Mouse (Mus musculus) CH12.LX (cell line): ENCODE measurements at regions not wholly inside any gene's neighbourhood (a gene's known extent, or its start where the extent isn't known, plus 50 kb on each side); places are given as distances from the start of the nearest gene placed in this dataset.

Source experiments
- DNase-seq: peaks from one replicate; pipeline ENCODE4 v3.0.0-alpha.2; 2013; ENCODE audit errors: extremely low read depth
- H3K27ac ChIP-seq: 2 replicates; pipeline ENCODE4 v1.5.1; 2012; ENCODE audit warnings: low read depth, mild to moderate bottlenecking, control low read depth, moderate library complexity; ENCODE audit not compliant: insufficient read depth
- H3K27me3 ChIP-seq: replicated peaks from 2 replicates; pipeline ENCODE3; 2012; ENCODE audit warnings: inconsistent platforms
- H3K36me3 ChIP-seq, 2 experiments: replicated peaks in 1 of 2; 2 replicates each; pipeline versions ENCODE3 to v1.6.1; 2012; ENCODE audit warnings: inconsistent platforms in 1 of 2, low read length in 1 of 2, mild to moderate bottlenecking in 1 of 2, mixed read lengths in 1 of 2, moderate library complexity in 1 of 2; ENCODE audit not compliant: control insufficient read depth in 1 of 2, insufficient read depth in 1 of 2
- H3K4me1 ChIP-seq, 2 experiments: 2 replicates each; pipeline ENCODE4 v1.6.1; 2012; ENCODE audit warnings: inconsistent platforms in 1 of 2, moderate library complexity in 1 of 2; ENCODE audit not compliant: insufficient read depth in 2 of 2, control insufficient read depth in 1 of 2
- H3K4me2 ChIP-seq: 2 replicates; pipeline ENCODE4 v1.6.1; 2012; ENCODE audit warnings: low read depth, mild to moderate bottlenecking, control low read depth; ENCODE audit not compliant: poor library complexity, insufficient read depth, severe bottlenecking
- H3K4me3 ChIP-seq, 3 experiments: fragments of 150-350 bp in 1 of 3; sonication (generic) in 1 of 3; replicated peaks in 1 of 3; 2 replicates each; pipeline versions ENCODE3 to v1.5.1; 2011 to 2012; ENCODE audit warnings: low read depth in 2 of 3, low read length in 2 of 3, mild to moderate bottlenecking in 2 of 3, moderate library complexity in 2 of 3, control low read depth in 1 of 3, improper control_type of control experiment in 1 of 3, inconsistent platforms in 1 of 3, mixed read lengths in 1 of 3; ENCODE audit not compliant: poor library complexity in 1 of 3
- H3K79me2 ChIP-seq: replicated peaks from 2 replicates; pipeline ENCODE4 v1.6.1; 2012; ENCODE audit warnings: mild to moderate bottlenecking, moderate library complexity; ENCODE audit not compliant: control insufficient read depth, poor library complexity, insufficient read depth, severe bottlenecking; ENCODE audit errors: extremely low read depth
- H3K9ac ChIP-seq: 2 replicates; pipeline ENCODE4 v1.6.1; 2012; ENCODE audit warnings: low read depth, mild to moderate bottlenecking, control low read depth, moderate library complexity; ENCODE audit not compliant: insufficient read depth
- H3K9me3 ChIP-seq: replicated peaks from 2 replicates; pipeline ENCODE3; 2012; ENCODE audit warnings: low read length, inconsistent platforms, mixed read lengths
- CTCF ChIP-seq, 2 experiments: IDR thresholded peaks in 1 of 2; conservative IDR thresholded peaks in 1 of 2; 2 replicates each; pipeline ENCODE4 v1.5.1; 2011 to 2012; ENCODE audit warnings: low read depth in 2 of 2, low read length in 2 of 2, improper control_type of control experiment in 1 of 2, inconsistent platforms in 1 of 2, mild to moderate bottlenecking in 1 of 2, moderate library complexity in 1 of 2
- ELF1 ChIP-seq: IDR thresholded peaks from 2 replicates; pipeline ENCODE4 v1.6.1; 2014; ENCODE audit warnings: low read depth, mild to moderate bottlenecking, inconsistent platforms, low read length, improper control_type of control experiment
- ETS1 ChIP-seq: conservative IDR thresholded peaks from 2 replicates; pipeline ENCODE4 v1.6.1; 2012; ENCODE audit warnings: low read depth, mild to moderate bottlenecking, inconsistent platforms, low read length, improper control_type of control experiment, moderate library complexity
- IRF4 ChIP-seq: IDR thresholded peaks from 2 replicates; pipeline ENCODE4 v1.6.1; 2014; ENCODE audit warnings: low read depth, mild to moderate bottlenecking, inconsistent platforms, low read length, improper control_type of control experiment
- JUND ChIP-seq: conservative IDR thresholded peaks from 2 replicates; pipeline ENCODE4 v1.6.1; 2011; ENCODE audit warnings: low read depth, low read length, improper control_type of control experiment
- MAX ChIP-seq: IDR thresholded peaks from 2 replicates; pipeline ENCODE4 v1.6.1; 2011; ENCODE audit warnings: low read length, improper control_type of control experiment
- MAZ ChIP-seq: IDR thresholded peaks from 2 replicates; pipeline ENCODE4 v1.6.1; 2012; ENCODE audit warnings: low read depth, mild to moderate bottlenecking, inconsistent platforms, low read length, improper control_type of control experiment, moderate library complexity
- MEF2A ChIP-seq: IDR thresholded peaks from 2 replicates; pipeline ENCODE4 v1.6.1; 2014; ENCODE audit warnings: low read depth, mild to moderate bottlenecking, inconsistent platforms, low read length, improper control_type of control experiment, borderline replicate concordance
- MXI1 ChIP-seq: IDR thresholded peaks from 2 replicates; pipeline ENCODE4 v1.6.1; 2011; ENCODE audit warnings: mild to moderate bottlenecking, low read depth, low read length, improper control_type of control experiment
- NRF1 ChIP-seq: IDR thresholded peaks from 2 replicates; pipeline ENCODE4 v1.6.1; 2014; ENCODE audit warnings: low read depth, mild to moderate bottlenecking, inconsistent platforms, low read length, improper control_type of control experiment, moderate library complexity
- POLR2A ChIP-seq: IDR thresholded peaks from 2 replicates; pipeline ENCODE4 v1.6.1; 2011; ENCODE audit warnings: low read depth, mild to moderate bottlenecking, improper control_type of control experiment, low read length
- RAD21 ChIP-seq: IDR thresholded peaks from 2 replicates; pipeline ENCODE4 v1.6.1; 2011; ENCODE audit warnings: low read depth, mild to moderate bottlenecking, low read length, improper control_type of control experiment, moderate library complexity
- SMC3 ChIP-seq: IDR thresholded peaks from 2 replicates; pipeline ENCODE4 v1.6.1; 2011; ENCODE audit warnings: low read depth, low read length, improper control_type of control experiment
- ZC3H11A ChIP-seq: IDR thresholded peaks from 2 replicates; pipeline ENCODE4 v1.6.1; 2012; ENCODE audit warnings: low read depth, mild to moderate bottlenecking, inconsistent platforms, low read length, improper control_type of control experiment
- dilution Hi-C: fragments of 300-500 bp; cut with MboI; formaldehyde crosslinking; loops from 2 replicates; pipeline ENCODE4 v1.14.3; 2020; ENCODE audit warnings: low sequenced_read_pairs; ENCODE audit not compliant: extremely low pct_unique_long_range_greater_than_20kb, extremely low pct_ligation_motif_present
- in situ Hi-C: fragments of 300-500 bp; cut with MboI; formaldehyde crosslinking; loops from 3 replicates; pipeline ENCODE4 v1.14.3; 2019; ENCODE audit warnings: low sequenced_read_pairs, low pct_ligation_motif_present, low pct_unique_long_range_greater_than_20kb, mixed read lengths

GRCm38 (mm10) chr8:93591608-93592301 is 56.1 kb upstream of the Ces5a start:
- Histone ChIP-seq H3K9ac (no peak overlapping the region), H3K27me3 (peaks cover 1% of the 10 kb centered on the region), H3K4me3 (no peak overlapping the region), H3K4me2 (peak overlapping the region; percentile 24), H3K4me1 (peaks cover 0 to 24% of the 10 kb centered on the region in 2 experiments; a peak in 2 of 4 replicates), H3K27ac (no peak overlapping the region), H3K9me3 (no peaks in the 10 kb centered on the region), H3K36me3 (no peaks in the 10 kb centered on the region), H3K79me2 (no peaks in the 10 kb centered on the region)
- in situ Hi-C loops (loop anchor here (10.0 kb wide), 1 partner anchor 253 kb away; no protein-coding TSS in a partner anchor), dilution Hi-C loops (no loop called here)
- TF ChIP-seq RAD21 (peak; percentile 84), JUND (no peak), MAX (no peak; the same call in 1 of the 2 replicates), MAZ (0 out of 2 replicates have a peak, but pooled peaks have one; percentile 22), MEF2A (no peak), ZC3H11A (peak; percentile 71), CTCF (conservative IDR thresholded peaks at IDR 0.05 in 1 of 2, IDR thresholded peaks at IDR 0.05 in 1 of 2; ENCODE audit: low read depth in 2 of 2, low read length in 2 of 2) (peak; percentile 84 to 85), ELF1 (0 out of 2 replicates have a peak, but pooled peaks have one; percentile 20), SMC3 (peak; percentile 88), IRF4 (0 out of 2 replicates have a peak, but pooled peaks have one; percentile 23), POLR2A (no peak), ETS1 (no peak)
- peak; percentile 86 for DNase-seq

GRCm38 (mm10) chr8:93592302-93592651 is 56.6 kb upstream of the Ces5a start:
- no peaks in the 10 kb centered on the region for H3K36me3 ChIP-seq
- TF ChIP-seq NRF1 = no peak
- TF ChIP-seq ELF1 = no peak
- no peak for TF ChIP-seq SMC3
- no peak for TF ChIP-seq MXI1
- no peaks in the 10 kb centered on the region for H3K9me3 ChIP-seq
- H3K27me3 ChIP-seq = peaks cover 1% of the 10 kb centered on the region
- no peaks in the 10 kb centered on the region for H3K79me2 ChIP-seq
- no peak overlapping the region for H3K4me2 ChIP-seq
- in situ Hi-C loops (loop anchor here (10.0 kb wide), 1 partner anchor 253 kb away; no protein-coding TSS in a partner anchor), dilution Hi-C loops (no loop called here)
- no peak overlapping the region for H3K27ac ChIP-seq
- no peak overlapping the region for H3K4me3 ChIP-seq
- H3K4me1 ChIP-seq = peaks cover 0 to 23% of the 10 kb centered on the region in 2 experiments; a peak in 2 of 4 replicates
- no peak for DNase-seq
- H3K9ac ChIP-seq = no peak overlapping the region
